Mouse (Mus musculus) olfactory bulb, adult 2 months (tissue): Measurements from ENCODE around the gene Inpp5a. TPM values are rescaled to one million over a fixed set of nuclear protein-coding genes. Genes with fewer than 3 reads are reported as not detected.
A peak's percentile ranks its signal among the peaks of the same experiment; 100 is the strongest.

Experiments used
- H3K27ac ChIP-seq: fragments of 200-500 bp; 2 replicates; pipeline ENCODE4 v1.5.1; 2012; ENCODE audit warnings: low read depth, low read length; ENCODE audit not compliant: insufficient read depth
- H3K4me1 ChIP-seq: fragments of 200-500 bp; 2 replicates; pipeline ENCODE4 v1.6.1; 2012; ENCODE audit warnings: low read length; ENCODE audit not compliant: control insufficient read depth, insufficient read depth
- H3K4me3 ChIP-seq: fragments of 200-500 bp; 2 replicates; pipeline ENCODE4 v1.5.1; 2012; ENCODE audit warnings: mild to moderate bottlenecking, low read depth, low read length, moderate library complexity; ENCODE audit not compliant: insufficient read depth
- CTCF ChIP-seq: fragments of 200-500 bp; IDR thresholded peaks from 2 replicates; pipeline ENCODE4 v1.5.1; 2012; ENCODE audit warnings: low read depth, mild to moderate bottlenecking, low read length, moderate library complexity; ENCODE audit not compliant: insufficient read depth
- POLR2A ChIP-seq: fragments of 200-500 bp; IDR thresholded peaks from 2 replicates; pipeline ENCODE4 v1.6.1; 2012; ENCODE audit warnings: mild to moderate bottlenecking, low read depth, low read length, moderate library complexity; ENCODE audit not compliant: insufficient read depth
- WGBS: fragments of 180-500 bp; shearing (Covaris S2); methylation state at CpG from one replicate; pipeline ENCODE4 v1.1.7; 2018; 5-methylcytosine and 5-hydroxymethylcytosine counted together
- polyA plus RNA-seq: library from polyadenylated mRNA; stranded (reverse); fragments of >200 nt; gene quantifications from 2 replicates; pipeline ENCODE4 v1.2.4, GENCODE M21; 2012; ENCODE audit warnings: low replicate concordance; ENCODE audit not compliant: missing spikeins, insufficient read depth, insufficient read length

The Inpp5a gene
- not detected in 2 replicates for polyA plus RNA-seq

- peak within 1 kb of the TSS; percentile 82 for H3K27ac ChIP-seq
- no peak for TF ChIP-seq CTCF
- TF ChIP-seq POLR2A: peak; percentile 75
- H3K4me1 ChIP-seq: peaks cover 23% of the 10 kb centered on the region
- WGBS: under 1% methylated on average over 47 of the region's 47 CpGs
- H3K4me3 ChIP-seq: peak within 1 kb of the TSS; percentile 91
These were observed at the start of gene Inpp5a for GRCm38 (mm10) chr7:139388670-139389212. Inpp5a (plus strand) TSS chr7:139389109.

- Histone ChIP-seq H3K4me3 (no peak overlapping the region), H3K27ac (no peak overlapping the region), H3K4me1 (peaks cover 14% of the 10 kb centered on the region)
- WGBS: 90% methylated on average over 3 of the region's 3 CpGs
- TF ChIP-seq POLR2A: no peak
- TF ChIP-seq CTCF: no peak
These were observed 49.7 kb upstream of the Inpp5a start for GRCm38 (mm10) chr7:139339184-139339583.

GRCm38 (mm10) chr7:139341020-139341660 is 47.8 kb upstream of the Inpp5a start:
- 39% methylated on average over 4 of the region's 4 CpGs for WGBS
- H3K4me3 ChIP-seq: no peak overlapping the region
- no peak overlapping the region for H3K27ac ChIP-seq
- peaks cover 14% of the 10 kb centered on the region for H3K4me1 ChIP-seq
- TF ChIP-seq CTCF: no peak
- no peak for TF ChIP-seq POLR2A

GRCm38 (mm10) chr7:139342809-139343208 is 46.1 kb upstream of the Inpp5a start:
- H3K4me1 ChIP-seq: peaks cover 16% of the 10 kb centered on the region
- H3K27ac ChIP-seq: no peak overlapping the region; the same call in 1 of the 2 replicates
- 61% methylated on average over 5 of the region's 5 CpGs for WGBS
- H3K4me3 ChIP-seq: no peak overlapping the region
- TF ChIP-seq POLR2A (no peak), CTCF (no peak)

DNA sequence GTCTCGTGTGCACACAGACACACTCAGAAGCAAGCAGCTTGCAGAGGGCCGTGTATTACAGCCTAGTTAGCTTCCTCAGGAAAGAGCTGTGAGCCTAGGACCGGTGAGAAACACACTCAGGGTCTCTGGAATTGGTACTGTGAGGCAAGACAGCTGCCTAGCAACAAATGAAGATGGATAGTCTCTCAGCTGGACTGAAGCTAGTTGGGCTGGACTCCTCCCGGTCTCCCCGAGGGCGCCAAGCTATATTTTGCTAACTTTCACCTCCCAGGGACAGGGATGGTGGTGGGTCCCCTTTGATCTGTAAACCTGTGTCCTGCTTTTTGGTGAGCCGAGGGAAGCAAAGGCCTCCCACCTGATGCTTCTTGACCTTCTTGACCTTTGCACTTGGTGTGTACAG is 41.9 kb upstream of the Inpp5a start:
- TF ChIP-seq POLR2A (no peak), CTCF (no peak)
- H3K27ac ChIP-seq: no peak overlapping the region
- H3K4me1 ChIP-seq: peaks cover 11% of the 10 kb centered on the region
- no peak overlapping the region for H3K4me3 ChIP-seq
- 82% methylated on average over 7 of the region's 7 CpGs for WGBS

GRCm38 (mm10) chr7:139350606-139351005 is 38.3 kb upstream of the Inpp5a start:
- no peak overlapping the region for H3K4me3 ChIP-seq
- 46% methylated on average over 3 of the region's 3 CpGs for WGBS
- H3K27ac ChIP-seq: no peak overlapping the region
- TF ChIP-seq POLR2A: no peak
- no peak for TF ChIP-seq CTCF
- H3K4me1 ChIP-seq: 0 out of 2 replicates have a peak, but pooled peaks cover 2% of the 10 kb centered on the region

DNA sequence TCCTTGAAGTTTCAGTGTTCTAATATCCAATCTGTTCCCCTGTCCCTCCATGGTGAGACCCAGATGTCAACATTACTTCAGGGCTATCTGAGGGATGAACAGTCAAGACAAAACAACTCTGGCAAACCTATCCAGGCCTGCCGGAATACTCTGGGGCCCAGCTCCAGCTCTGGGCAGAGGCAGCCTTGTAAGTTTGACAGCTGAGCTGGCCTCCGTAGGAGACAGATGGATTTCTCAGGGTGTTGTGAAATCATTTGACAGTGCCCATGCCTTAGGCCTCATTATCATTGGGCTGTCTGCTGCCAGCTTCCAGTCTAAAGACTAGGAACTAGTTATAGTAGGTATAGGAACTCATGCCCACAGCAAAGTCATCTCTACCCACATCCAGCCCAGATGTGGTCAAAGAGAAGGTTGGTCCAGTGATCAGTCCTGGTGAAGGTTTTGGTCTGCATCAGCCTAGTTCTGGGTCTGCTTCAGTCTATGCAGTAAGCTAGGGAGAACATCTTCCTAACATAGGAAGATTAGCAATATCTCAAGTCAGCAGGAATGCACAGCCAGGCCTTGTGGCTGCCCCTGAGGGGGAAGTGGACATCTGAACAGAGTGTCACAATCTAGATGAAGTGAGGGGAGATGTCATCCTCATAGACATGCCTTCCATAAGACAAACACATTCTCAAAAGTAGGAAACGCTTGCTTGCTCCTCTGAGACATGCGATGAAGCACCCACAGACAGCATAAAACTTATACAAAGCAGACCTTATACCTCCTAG is 34.4 kb upstream of the Inpp5a start:
- no peaks in the 10 kb centered on the region for H3K4me1 ChIP-seq
- H3K4me3 ChIP-seq: no peak overlapping the region
- 91% methylated on average over 4 of the region's 4 CpGs for WGBS
- no peak for TF ChIP-seq CTCF
- no peak for TF ChIP-seq POLR2A
- H3K27ac ChIP-seq: no peak overlapping the region

- no peaks in the 10 kb centered on the region for H3K4me1 ChIP-seq
- WGBS: 91% methylated on average over 2 of the region's 2 CpGs
- no peak overlapping the region for H3K4me3 ChIP-seq
- no peak overlapping the region for H3K27ac ChIP-seq
- TF ChIP-seq CTCF (no peak), POLR2A (no peak)
These were observed 31.9 kb upstream of the Inpp5a start for GRCm38 (mm10) chr7:139357043-139357442.

DNA sequence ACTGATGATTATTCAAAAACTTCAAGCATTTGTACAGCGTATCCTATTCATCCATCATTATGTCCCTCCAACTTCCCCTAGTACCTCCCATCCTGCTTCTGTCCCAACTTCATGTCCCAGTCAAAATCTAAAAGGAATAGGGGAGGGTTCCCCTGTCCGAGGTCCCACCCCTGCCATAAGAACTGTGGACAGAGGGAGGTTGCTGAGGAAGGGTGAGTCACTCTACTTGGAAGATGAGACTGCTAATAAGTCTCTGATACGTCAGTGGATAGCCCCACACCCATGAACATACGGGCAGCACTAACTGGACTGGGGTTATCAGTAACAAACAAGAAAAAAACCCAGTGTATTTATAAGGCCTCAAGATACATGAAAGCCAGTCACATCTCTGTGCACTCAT is 29.0 kb upstream of the Inpp5a start:
- H3K27ac ChIP-seq: no peak overlapping the region
- TF ChIP-seq CTCF: no peak
- no peak for TF ChIP-seq POLR2A
- WGBS: 84% methylated on average over 4 of the region's 4 CpGs
- no peak overlapping the region for H3K4me3 ChIP-seq
- H3K4me1 ChIP-seq: peaks cover 18% of the 10 kb centered on the region
